Mouse (Mus musculus) yolk sac, embryonic 10.5 days (tissue): Measurements from ENCODE around the gene Scoc.
"Not testable (repeated sequence)": the region's sequence is repeated elsewhere in the genome, so short reads cannot be mapped to it uniquely, and the experiment has no call there.

Experiments used
- DNase-seq: peaks from one replicate; pipeline ENCODE4 v3.0.0-alpha.2; 2017; ENCODE audit warnings: low spot score

Gene Scoc

GRCm38 (mm10) chr8:83458222-83458621 is at the start of gene Scoc:
Scoc (minus strand) TSS chr8:83458391.
- DNase-seq, result peak; percentile 42

GRCm38 (mm10) chr8:83459606-83460005 is 1.4 kb upstream of the Scoc start:
- no peak for DNase-seq

- DNase-seq, result peak; percentile 28
Measured at GRCm38 (mm10) chr8:83457121-83457520, 1.1 kb downstream of the Scoc start.

GRCm38 (mm10) chr8:83451056-83451455 is 7.1 kb downstream of the Scoc start:
- no peak for DNase-seq

GRCm38 (mm10) chr8:83449960-83450359 is 8.2 kb downstream of the Scoc start:
- DNase-seq, result no peak

- DNase-seq, result no peak
Measured at GRCm38 (mm10) chr8:83443052-83443400, 15.2 kb downstream of the Scoc start.

GRCm38 (mm10) chr8:83442243-83443051 is 15.7 kb downstream of the Scoc start:
- peak; percentile 98 for DNase-seq

- DNase-seq, result no peak
Measured at GRCm38 (mm10) chr8:83441656-83442242, 16.4 kb downstream of the Scoc start.

GRCm38 (mm10) chr8:83437077-83437476 is 21.1 kb downstream of the Scoc start:
- DNase-seq, result no peak

- no peak for DNase-seq
Measured at GRCm38 (mm10) chr8:83429071-83429524, 29.1 kb downstream of the Scoc start.

GRCm38 (mm10) chr8:83428621-83429020 is 29.6 kb downstream of the Scoc start:
- not testable (repeated sequence) for DNase-seq

- no peak for DNase-seq
Measured at GRCm38 (mm10) chr8:83426949-83427348, 31.2 kb downstream of the Scoc start.

- DNase-seq, result no peak
Measured at GRCm38 (mm10) chr8:83426104-83426759, 32.0 kb downstream of the Scoc start.

- DNase-seq, result no peak
Measured at GRCm38 (mm10) chr8:83425202-83425601, 33.0 kb downstream of the Scoc start.

GRCm38 (mm10) chr8:83423032-83423825 is 35.0 kb downstream of the Scoc start:
- DNase-seq, result peak; percentile 18

GRCm38 (mm10) chr8:83421354-83421753 is 36.8 kb downstream of the Scoc start:
- DNase-seq, result no peak

GRCm38 (mm10) chr8:83418805-83419516 is 39.2 kb downstream of the Scoc start:
- no peak for DNase-seq

- DNase-seq, result no peak
Measured at GRCm38 (mm10) chr8:83417970-83418369, 40.2 kb downstream of the Scoc start.

- DNase-seq, result no peak
Measured at GRCm38 (mm10) chr8:83416878-83417277, 41.3 kb downstream of the Scoc start.

- no peak for DNase-seq
Measured at GRCm38 (mm10) chr8:83408496-83408895, 49.7 kb downstream of the Scoc start.

- DNase-seq, result no peak
Measured at GRCm38 (mm10) chr8:83406836-83407235, 51.4 kb downstream of the Scoc start.

GRCm38 (mm10) chr8:83405548-83405947 is 52.6 kb downstream of the Scoc start:
- no peak for DNase-seq
